Mouse (Mus musculus) G1E (cell line): ENCODE data around the gene Egf.

Source experiments
- CTCF ChIP-seq: IDR thresholded peaks from 2 replicates; pipeline ENCODE4 v1.5.1; 2012; ENCODE audit warnings: low read depth, low read length, inconsistent platforms, mixed read lengths
- GATA1 ChIP-seq: IDR thresholded peaks from 2 replicates; pipeline ENCODE4 v1.6.1; 2012; ENCODE audit warnings: borderline replicate concordance, low read length, inconsistent platforms, mixed read lengths
- POLR2AphosphoS5 ChIP-seq: IDR thresholded peaks from 2 replicates; pipeline ENCODE4 v1.6.1; 2012; ENCODE audit warnings: low read depth, low read length, inconsistent platforms; ENCODE audit not compliant: insufficient replicate concordance

- TF ChIP-seq CTCF (no peak), POLR2AphosphoS5 (no peak), GATA1 (no peak)
Measured at GRCm38 (mm10) chr3:129645409-129645808, 109.7 kb downstream of the Egf start.
